Mouse (Mus musculus) CD4-positive, CD25-positive, alpha-beta regulatory T cell, adult 4 months (primary cell): Measurements from ENCODE around the gene Tcl1b3. TPM values are rescaled to one million over a fixed set of nuclear protein-coding genes. Genes with fewer than 3 reads are reported as not detected.

Source experiments
- ATAC-seq: one replicate; pipeline ENCODE4 v1.8.0; 2017
- polyA plus RNA-seq, 2 experiments: library from polyadenylated mRNA; unstranded; fragments of 100-300 nt; shearing (Covaris generic); gene quantifications; one replicate each; pipeline ENCODE4 v1.2.1; 2017

Gene Tcl1b3
- polyA plus RNA-seq, 2 experiments from 2014 or later = not detected

GRCm38 (mm10) chr12:105234362-105234761, 43.5 kb downstream of the Tcl1b3 start:
- ATAC-seq = no peak

GRCm38 (mm10) chr12:105235091-105235490, 44.2 kb downstream of the Tcl1b3 start:
- ATAC-seq = no peak

DNA sequence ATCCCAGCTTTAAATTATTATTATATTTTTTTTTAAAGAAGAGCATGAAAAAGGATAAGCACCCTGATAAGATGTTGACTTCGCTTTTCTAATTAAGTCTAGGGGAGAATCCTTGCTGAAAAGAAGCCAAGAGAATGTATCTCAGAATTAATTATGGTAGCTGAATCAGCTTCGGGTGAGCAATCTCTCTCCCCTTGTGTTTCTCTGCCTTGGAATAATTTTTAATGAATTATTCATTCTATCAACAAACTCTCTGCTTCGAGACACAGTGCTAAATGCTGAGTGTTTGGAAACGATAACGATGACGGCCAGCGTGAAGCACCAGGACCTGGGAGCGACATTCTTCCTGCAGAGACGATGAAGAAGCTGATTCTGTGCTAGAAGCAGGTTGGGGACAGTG, 48.2 kb downstream of the Tcl1b3 start:
- ATAC-seq = no peak

Other genes starting within 250 kb of the Tcl1b3 start
- gene Syne3, start 181.2 kb upstream of the Tcl1b3 start, polyA plus RNA-seq = 1 to 10 TPM; 1.6 to 5.5 TPM
- 1 to 10 TPM; 3.3 to 8.5 TPM for gene Glrx5, start 158.4 kb upstream of the Tcl1b3 start, polyA plus RNA-seq
- gene Tcl1b2, start 45.0 kb upstream of the Tcl1b3 start, polyA plus RNA-seq = not detected
- not detected for gene Tcl1b1, start 31.4 kb upstream of the Tcl1b3 start, polyA plus RNA-seq
- not detected for gene Tcl1b5, start 14.7 kb upstream of the Tcl1b3 start, polyA plus RNA-seq
- not detected for gene Tcl1b4, start 10.9 kb downstream of the Tcl1b3 start, polyA plus RNA-seq
- gene Tcl1, start 31.8 kb downstream of the Tcl1b3 start, polyA plus RNA-seq = not detected
- not detected for gene Tunar, start 142.8 kb downstream of the Tcl1b3 start, polyA plus RNA-seq